Mouse (Mus musculus): Measurements from ENCODE around the gene Ptges3l. TPM values are rescaled to one million over a fixed set of nuclear protein-coding genes. Genes with fewer than 3 reads are reported as not detected.

Gene Ptges3l
- 5.4 TPM for polyA plus RNA-seq (2014; fragmentation: Illumina TruSeq; extraction: RNeasy Lipid Tissue Mini Kit (QIAGEN cat#74804); ENCODE audit: insufficient read depth, low read depth, low replicate concordance)

DNA sequence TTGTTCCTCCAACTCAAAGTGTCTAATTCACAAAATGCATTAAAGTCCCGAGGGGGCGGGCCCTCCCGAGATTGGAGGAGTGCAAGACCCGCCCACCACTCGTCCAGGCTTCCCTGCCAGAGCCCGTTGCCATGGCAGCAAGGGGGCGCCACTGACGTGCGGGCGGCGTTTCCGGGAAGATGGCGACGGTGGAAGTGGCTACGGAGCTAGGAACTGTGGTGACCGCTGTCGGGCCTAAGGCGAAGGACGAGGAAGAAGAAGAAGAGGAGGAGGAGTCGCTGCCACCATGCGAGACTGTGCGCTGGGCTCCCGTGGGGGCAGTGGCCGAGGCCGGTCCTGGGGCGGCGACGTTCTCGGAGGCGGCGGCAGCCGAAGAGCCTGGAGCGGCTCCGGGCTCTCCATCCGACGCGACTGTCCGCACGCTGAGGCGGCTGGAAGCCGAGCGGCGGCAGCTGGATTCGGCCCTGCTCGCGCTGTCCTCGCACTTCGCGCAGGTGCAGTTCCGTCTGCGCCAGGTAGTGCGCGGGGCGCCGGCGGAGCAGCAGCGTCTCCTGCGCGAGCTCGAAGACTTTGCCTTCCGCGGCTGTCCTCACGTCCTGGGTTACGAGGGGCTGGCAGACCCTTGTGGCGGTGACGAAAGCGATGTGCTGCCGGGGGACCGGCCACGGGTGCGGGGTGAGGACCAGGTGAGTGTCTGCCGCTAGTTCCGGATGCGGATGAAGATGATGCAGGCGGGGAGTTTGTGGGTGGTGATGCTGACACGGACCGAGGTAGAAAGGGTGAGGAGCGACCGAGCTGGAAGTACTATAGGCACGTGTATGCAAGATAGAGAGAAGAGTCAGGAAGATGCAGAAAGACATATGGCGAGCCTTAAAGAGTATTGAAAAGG lies at the start of gene Ptges3l, which contains the start of gene Rundc1:
TSS of gene Ptges3l (minus strand) at position 409 of the 889 bp plus-strand sequence.
TSS of gene Rundc1 (plus strand) at position 161 of the 889 bp plus-strand sequence.

DNA sequence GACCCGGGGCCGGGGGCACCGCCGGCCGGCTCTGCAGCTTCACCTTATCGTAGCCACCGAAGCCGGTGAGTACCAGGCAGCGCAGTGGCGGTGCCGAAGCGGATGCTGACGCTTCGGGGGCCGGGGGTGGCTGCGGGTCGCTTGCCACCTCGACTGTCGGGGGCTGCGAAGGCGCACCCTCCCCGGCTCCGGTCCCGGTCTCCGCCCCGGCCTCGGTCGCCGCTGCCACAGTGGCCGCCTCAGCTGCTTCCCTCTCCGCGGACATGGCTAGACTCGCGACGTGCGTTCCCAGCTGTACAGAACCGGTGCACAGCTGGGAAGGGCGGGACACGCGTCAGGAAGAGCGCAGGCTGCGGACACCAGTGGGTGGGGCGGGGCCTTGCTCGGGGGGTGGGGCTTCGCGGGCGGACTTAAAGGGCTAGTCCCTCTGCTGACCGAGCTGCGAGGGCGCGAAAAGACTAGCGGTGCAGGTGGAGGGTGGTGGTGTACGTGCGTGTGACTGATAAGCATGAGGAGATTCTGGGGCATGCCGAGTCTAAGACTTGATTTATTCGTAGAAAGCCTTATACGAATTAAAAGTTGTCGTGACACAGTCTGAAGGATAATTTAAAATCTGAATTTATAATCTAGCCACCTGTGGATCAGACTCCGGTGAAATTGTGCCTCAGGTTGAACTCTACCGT lies 40.9 kb upstream of the Ptges3l start, which contains the start of gene Vat1:
TSS of gene Vat1 (minus strand) at position 362 of the 683 bp plus-strand sequence.

DNA sequence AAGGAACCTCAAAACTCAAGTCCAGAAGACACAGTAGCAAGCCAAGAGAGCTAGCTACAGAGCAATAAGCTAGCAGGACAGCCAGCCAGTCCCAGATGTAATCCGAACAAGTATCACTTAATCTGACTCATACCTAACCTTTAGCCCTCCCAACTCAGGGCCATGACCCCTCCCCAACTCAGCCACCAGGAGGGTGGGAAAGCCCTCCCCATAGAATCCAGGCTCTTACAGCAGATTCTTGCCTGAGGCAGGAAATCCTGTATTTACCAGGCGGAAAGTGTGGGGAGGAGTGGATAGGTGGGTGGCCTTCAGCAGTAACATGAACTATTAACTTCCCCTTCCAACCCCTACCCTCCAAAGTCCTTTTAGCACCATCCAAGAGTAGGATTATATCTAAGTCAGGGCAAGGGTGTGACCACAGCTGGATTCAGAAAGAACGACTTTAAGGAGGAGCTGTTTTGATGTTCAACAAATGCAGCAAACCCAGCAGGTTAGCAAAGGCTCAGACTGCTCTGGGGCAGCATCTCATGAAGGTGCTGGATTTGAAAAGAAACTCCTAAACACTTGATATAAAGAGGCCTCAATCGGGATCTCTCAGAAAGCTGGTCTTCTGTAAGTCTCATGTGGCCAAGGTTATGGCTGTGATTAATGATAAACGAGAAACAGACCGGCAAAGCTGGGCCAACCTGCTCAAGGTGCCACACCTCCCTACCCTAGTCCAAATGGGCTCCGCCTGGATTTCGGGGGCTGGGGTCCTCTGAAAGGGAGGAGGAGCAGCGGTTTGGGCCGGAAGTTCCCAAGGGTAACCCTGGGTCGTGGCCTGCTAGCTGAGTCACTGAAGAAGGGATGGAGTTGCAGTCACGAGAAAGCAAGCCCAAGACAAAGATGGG lies 39.3 kb upstream of the Ptges3l start, which contains the start of gene Rnd2:
TSS of gene Rnd2 (plus strand) at position 789 of the 890 bp plus-strand sequence.

DNA sequence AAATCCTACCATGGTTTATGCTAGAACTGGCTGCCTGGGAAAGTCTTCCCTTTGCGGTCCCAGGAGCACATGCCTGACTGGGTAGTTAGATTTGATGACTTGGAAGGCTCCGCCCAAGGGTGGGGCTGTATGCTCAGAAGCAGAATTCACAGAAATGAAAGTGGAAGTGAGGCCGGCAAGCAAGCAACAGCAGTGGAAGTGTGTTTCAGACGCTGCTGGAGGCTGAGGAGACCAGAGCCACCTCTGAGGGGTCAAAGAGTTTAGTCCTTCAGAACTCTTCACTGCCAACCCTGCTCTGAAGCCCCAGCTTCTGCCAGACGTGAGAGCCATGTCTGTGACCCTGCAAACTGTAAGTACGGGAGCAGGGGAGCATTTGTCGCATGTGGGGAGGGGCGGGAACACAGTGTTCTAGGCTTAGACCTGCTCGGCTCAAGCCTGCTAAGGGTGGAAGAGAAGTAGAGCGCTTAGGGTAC lies 23.2 kb upstream of the Ptges3l start, which contains the start of gene Ifi35:
TSS of gene Ifi35 (plus strand) at position 134 of the 473 bp plus-strand sequence.

DNA sequence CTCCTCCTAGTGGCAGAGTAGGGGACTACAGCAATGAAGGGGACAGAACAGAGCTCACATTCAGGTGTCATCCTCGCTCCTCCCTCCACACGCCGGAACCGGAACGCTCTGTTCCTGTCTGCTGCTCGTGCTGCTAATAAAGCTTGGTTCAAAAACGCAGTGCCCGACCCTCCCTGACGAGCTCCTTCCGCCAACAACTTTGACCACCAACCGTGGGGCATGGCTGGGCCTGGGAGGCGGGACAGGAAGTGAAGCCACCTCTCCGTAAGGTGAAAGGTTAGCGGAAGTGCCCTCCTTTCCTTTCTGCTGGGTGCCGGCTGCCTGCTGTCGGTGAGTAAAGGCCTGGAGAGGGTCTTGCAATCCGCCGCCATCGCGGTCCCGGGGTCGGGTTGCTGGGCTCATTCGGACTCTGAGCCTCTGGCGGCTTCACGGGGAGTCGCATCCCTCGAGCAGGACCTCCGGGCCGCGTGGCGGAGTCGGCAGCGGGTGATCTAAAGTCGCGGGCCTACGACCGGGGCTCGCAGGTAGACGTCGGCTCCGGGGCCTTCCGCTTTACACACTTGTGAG lies 17.1 kb upstream of the Ptges3l start, which contains the start of gene Rpl27:
TSS of gene Rpl27 (plus strand) at position 172 of the 567 bp plus-strand sequence.

DNA sequence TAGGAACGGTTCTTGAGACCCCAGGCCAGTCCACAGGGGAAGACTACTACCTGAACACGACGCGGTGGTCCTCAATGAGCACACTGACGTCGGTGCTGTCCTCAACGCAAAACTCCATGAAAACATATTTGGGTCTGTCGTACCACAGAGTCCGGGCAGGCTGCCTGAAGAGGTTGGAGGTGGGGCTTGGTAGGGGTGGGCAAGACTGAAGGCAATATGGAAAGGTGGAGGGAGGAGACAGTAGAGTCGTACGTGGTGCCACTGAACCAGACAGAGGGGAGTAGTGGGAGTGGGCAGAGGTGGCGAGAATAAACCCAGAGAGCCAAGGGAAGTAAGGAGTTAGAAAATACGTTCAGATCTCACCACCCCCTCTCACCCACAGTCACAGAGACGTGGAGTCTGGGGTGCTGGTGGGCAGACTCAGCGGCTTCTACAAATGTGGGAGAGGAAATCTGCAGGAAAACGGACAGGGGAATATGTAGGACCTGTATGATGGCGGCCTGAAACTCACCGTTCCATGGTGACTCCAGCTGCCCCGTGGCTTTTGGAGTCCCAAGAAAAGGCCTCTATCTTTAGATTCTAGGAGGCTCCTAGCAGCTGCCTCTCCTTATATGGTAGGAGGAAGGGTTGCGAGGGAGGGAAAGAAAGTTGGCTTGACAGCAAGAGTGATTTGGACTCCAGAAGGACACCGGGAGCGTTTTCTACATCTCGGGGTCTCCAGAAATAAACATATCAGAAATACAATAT lies 855 bp downstream of the Ptges3l start, which contains the start of gene Gm27029:
TSS of gene Gm27029 (minus strand) at position 692 of the 747 bp plus-strand sequence.

DNA sequence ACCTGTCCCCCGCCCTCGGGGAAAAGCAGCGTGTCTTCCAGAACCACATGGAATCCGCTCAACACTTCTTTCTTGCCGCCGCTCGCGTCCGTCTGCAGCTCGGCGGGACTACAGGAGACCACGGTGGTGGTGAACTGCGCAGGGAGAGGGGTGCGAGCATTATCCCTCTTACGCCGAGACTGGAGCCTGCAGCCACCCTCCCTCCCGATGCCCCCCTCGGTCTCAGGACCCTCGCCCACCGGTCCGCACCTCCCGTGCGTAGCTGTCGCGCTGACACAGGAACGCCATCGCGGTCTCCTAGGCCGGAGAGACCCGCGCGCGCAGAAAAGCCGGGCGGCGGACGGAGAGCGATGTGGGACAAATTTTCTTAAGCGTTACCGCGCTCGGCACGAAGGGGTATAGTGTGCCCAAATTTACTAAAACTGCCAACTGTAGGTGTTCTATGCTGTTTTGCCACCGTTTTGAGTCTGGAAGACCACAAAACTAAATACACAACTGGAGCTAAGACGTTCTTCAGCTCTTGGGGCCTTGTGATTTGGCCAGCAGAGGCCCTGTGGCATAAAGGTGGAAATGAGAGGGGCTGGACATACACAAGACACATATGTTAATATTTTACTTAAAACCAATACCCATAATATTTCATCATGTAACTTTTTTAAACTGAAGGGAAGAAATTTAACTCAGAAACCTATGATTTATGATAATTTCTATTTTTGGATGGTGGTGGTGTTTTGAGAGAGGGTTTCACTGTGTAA lies 7.9 kb downstream of the Ptges3l start, which contains the start of gene Aarsd1:
TSS of gene Aarsd1 (minus strand) at position 515 of the 755 bp plus-strand sequence.

Other genes with a start within 250 kb of the Ptges3l start
- 0.13 TPM for gene Ccr10, start 249.9 kb downstream of the Ptges3l start, polyA plus RNA-seq (2014; fragmentation: Illumina TruSeq; extraction: RNeasy Lipid Tissue Mini Kit (QIAGEN cat#74804); ENCODE audit: insufficient read depth, low read depth, low replicate concordance)
- gene Ezh1, start 198.9 kb downstream of the Ptges3l start, polyA plus RNA-seq (2014; fragmentation: Illumina TruSeq; extraction: RNeasy Lipid Tissue Mini Kit (QIAGEN cat#74804); ENCODE audit: insufficient read depth, low read depth, low replicate concordance) = 23.4 TPM
- 682 TPM for gene Ramp2, start 179.3 kb downstream of the Ptges3l start, polyA plus RNA-seq (2014; fragmentation: Illumina TruSeq; extraction: RNeasy Lipid Tissue Mini Kit (QIAGEN cat#74804); ENCODE audit: insufficient read depth, low read depth, low replicate concordance)
- gene Vps25, start 171.6 kb downstream of the Ptges3l start, polyA plus RNA-seq (2014; fragmentation: Illumina TruSeq; extraction: RNeasy Lipid Tissue Mini Kit (QIAGEN cat#74804); ENCODE audit: insufficient read depth, low read depth, low replicate concordance) = 121 TPM
- gene Wnk4, start 164.8 kb downstream of the Ptges3l start, polyA plus RNA-seq (2014; fragmentation: Illumina TruSeq; extraction: RNeasy Lipid Tissue Mini Kit (QIAGEN cat#74804); ENCODE audit: insufficient read depth, low read depth, low replicate concordance) = 9.4 TPM
- gene Cntd1, start 146.3 kb downstream of the Ptges3l start, polyA plus RNA-seq (2014; fragmentation: Illumina TruSeq; extraction: RNeasy Lipid Tissue Mini Kit (QIAGEN cat#74804); ENCODE audit: insufficient read depth, low read depth, low replicate concordance) = 0.25 TPM
- 157 TPM for gene Coa3, start 146.2 kb downstream of the Ptges3l start, polyA plus RNA-seq (2014; fragmentation: Illumina TruSeq; extraction: RNeasy Lipid Tissue Mini Kit (QIAGEN cat#74804); ENCODE audit: insufficient read depth, low read depth, low replicate concordance)
- gene Becn1, start 123.0 kb downstream of the Ptges3l start, polyA plus RNA-seq (2014; fragmentation: Illumina TruSeq; extraction: RNeasy Lipid Tissue Mini Kit (QIAGEN cat#74804); ENCODE audit: insufficient read depth, low read depth, low replicate concordance) = 89.2 TPM
- gene Psme3, start 109.1 kb downstream of the Ptges3l start, polyA plus RNA-seq (2014; fragmentation: Illumina TruSeq; extraction: RNeasy Lipid Tissue Mini Kit (QIAGEN cat#74804); ENCODE audit: insufficient read depth, low read depth, low replicate concordance) = 33.8 TPM
- gene Aoc2, start 100.3 kb downstream of the Ptges3l start, polyA plus RNA-seq (2014; fragmentation: Illumina TruSeq; extraction: RNeasy Lipid Tissue Mini Kit (QIAGEN cat#74804); ENCODE audit: insufficient read depth, low read depth, low replicate concordance) = 0.70 TPM
- gene Aoc3, start 94.7 kb downstream of the Ptges3l start, polyA plus RNA-seq (2014; fragmentation: Illumina TruSeq; extraction: RNeasy Lipid Tissue Mini Kit (QIAGEN cat#74804); ENCODE audit: insufficient read depth, low read depth, low replicate concordance) = 4.7 TPM
- gene G6pc, start 57.8 kb downstream of the Ptges3l start, polyA plus RNA-seq (2014; fragmentation: Illumina TruSeq; extraction: RNeasy Lipid Tissue Mini Kit (QIAGEN cat#74804); ENCODE audit: insufficient read depth, low read depth, low replicate concordance) = not detected
- gene Aarsd1, start 7.7 kb downstream of the Ptges3l start, polyA plus RNA-seq (2014; fragmentation: Illumina TruSeq; extraction: RNeasy Lipid Tissue Mini Kit (QIAGEN cat#74804); ENCODE audit: insufficient read depth, low read depth, low replicate concordance) = 26.8 TPM
- 2.7 TPM for gene Gm27029, start 537 bp downstream of the Ptges3l start, polyA plus RNA-seq (2014; fragmentation: Illumina TruSeq; extraction: RNeasy Lipid Tissue Mini Kit (QIAGEN cat#74804); ENCODE audit: insufficient read depth, low read depth, low replicate concordance)
- 10.9 TPM for gene Rundc1, start 248 bp downstream of the Ptges3l start, polyA plus RNA-seq (2014; fragmentation: Illumina TruSeq; extraction: RNeasy Lipid Tissue Mini Kit (QIAGEN cat#74804); ENCODE audit: insufficient read depth, low read depth, low replicate concordance)
- 823 TPM for gene Rpl27, start 17.0 kb upstream of the Ptges3l start, polyA plus RNA-seq (2014; fragmentation: Illumina TruSeq; extraction: RNeasy Lipid Tissue Mini Kit (QIAGEN cat#74804); ENCODE audit: insufficient read depth, low read depth, low replicate concordance)
- 80.7 TPM for gene Ifi35, start 23.1 kb upstream of the Ptges3l start, polyA plus RNA-seq (2014; fragmentation: Illumina TruSeq; extraction: RNeasy Lipid Tissue Mini Kit (QIAGEN cat#74804); ENCODE audit: insufficient read depth, low read depth, low replicate concordance)
- gene Rnd2, start 39.7 kb upstream of the Ptges3l start, polyA plus RNA-seq (2014; fragmentation: Illumina TruSeq; extraction: RNeasy Lipid Tissue Mini Kit (QIAGEN cat#74804); ENCODE audit: insufficient read depth, low read depth, low replicate concordance) = 19.0 TPM
- 86.7 TPM for gene Vat1, start 40.9 kb upstream of the Ptges3l start, polyA plus RNA-seq (2014; fragmentation: Illumina TruSeq; extraction: RNeasy Lipid Tissue Mini Kit (QIAGEN cat#74804); ENCODE audit: insufficient read depth, low read depth, low replicate concordance)
- 0.28 TPM for gene Brca1, start 126.6 kb upstream of the Ptges3l start, polyA plus RNA-seq (2014; fragmentation: Illumina TruSeq; extraction: RNeasy Lipid Tissue Mini Kit (QIAGEN cat#74804); ENCODE audit: insufficient read depth, low read depth, low replicate concordance)
- 33.6 TPM for gene Nbr1, start 126.8 kb upstream of the Ptges3l start, polyA plus RNA-seq (2014; fragmentation: Illumina TruSeq; extraction: RNeasy Lipid Tissue Mini Kit (QIAGEN cat#74804); ENCODE audit: insufficient read depth, low read depth, low replicate concordance)
- gene Tmem106a, start 156.9 kb upstream of the Ptges3l start, polyA plus RNA-seq (2014; fragmentation: Illumina TruSeq; extraction: RNeasy Lipid Tissue Mini Kit (QIAGEN cat#74804); ENCODE audit: insufficient read depth, low read depth, low replicate concordance) = 12.7 TPM
- gene Gm11634, start 173.9 kb upstream of the Ptges3l start, polyA plus RNA-seq (2014; fragmentation: Illumina TruSeq; extraction: RNeasy Lipid Tissue Mini Kit (QIAGEN cat#74804); ENCODE audit: insufficient read depth, low read depth, low replicate concordance) = not detected
- gene Rdm1, start 201.9 kb upstream of the Ptges3l start, polyA plus RNA-seq (2014; fragmentation: Illumina TruSeq; extraction: RNeasy Lipid Tissue Mini Kit (QIAGEN cat#74804); ENCODE audit: insufficient read depth, low read depth, low replicate concordance) = 54.6 TPM
- 84.0 TPM for gene Arl4d, start 240.2 kb upstream of the Ptges3l start, polyA plus RNA-seq (2014; fragmentation: Illumina TruSeq; extraction: RNeasy Lipid Tissue Mini Kit (QIAGEN cat#74804); ENCODE audit: insufficient read depth, low read depth, low replicate concordance)

Data from lung, adult 10 weeks (tissue).